Mouse (Mus musculus): ENCODE measurements at regions not wholly inside any gene's neighbourhood (a gene's known extent, or its start where the extent isn't known, plus 50 kb on each side); places are given as distances from the start of the nearest gene placed in this dataset.

DNA sequence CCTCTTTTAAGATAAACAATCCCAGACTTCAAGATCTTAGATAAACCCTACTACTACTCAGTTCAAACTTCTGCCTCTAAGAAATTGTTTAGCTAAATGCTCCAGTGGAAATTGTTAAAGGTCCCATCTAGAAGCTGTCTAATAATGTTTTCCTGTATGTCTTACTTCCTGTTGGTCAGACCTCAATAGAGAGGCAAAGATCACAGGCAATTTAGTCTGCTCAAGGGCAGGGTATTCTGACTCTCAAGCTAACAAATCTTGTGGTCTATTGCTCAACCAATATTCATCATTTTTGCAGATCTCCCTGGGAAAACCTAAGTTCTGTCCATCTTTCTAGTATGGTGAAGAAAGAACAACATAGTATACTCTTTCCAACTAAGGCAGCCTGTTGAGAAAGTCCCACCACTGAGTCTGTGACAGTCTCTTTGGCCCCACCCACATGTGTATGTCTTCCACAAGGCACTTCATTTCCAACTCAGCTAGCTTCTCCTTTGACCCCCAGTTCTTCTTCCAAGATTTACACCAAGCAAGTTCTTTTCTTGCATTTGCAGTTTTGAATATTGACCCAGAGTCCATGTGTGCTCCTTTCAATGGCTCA lies 126.2 kb upstream of the Klf6 start:
- no peak for ATAC-seq (ENCODE audit: insufficient number of reproducible peaks, insufficient read depth, low FRiP score, low TSS enrichment, low read depth)
- H3K4me1 ChIP-seq = no peaks in the 10 kb centered on the region
- H3K9me3 ChIP-seq = no peaks in the 10 kb centered on the region
- H3K27ac ChIP-seq = no peak overlapping the region
- H3K4me3 ChIP-seq = no peak overlapping the region
- H3K9ac ChIP-seq = no peak overlapping the region
- H3K4me2 ChIP-seq = no peak overlapping the region
- H3K27me3 ChIP-seq = no peaks in the 10 kb centered on the region
- no peaks in the 10 kb centered on the region for H3K36me3 ChIP-seq

DNA sequence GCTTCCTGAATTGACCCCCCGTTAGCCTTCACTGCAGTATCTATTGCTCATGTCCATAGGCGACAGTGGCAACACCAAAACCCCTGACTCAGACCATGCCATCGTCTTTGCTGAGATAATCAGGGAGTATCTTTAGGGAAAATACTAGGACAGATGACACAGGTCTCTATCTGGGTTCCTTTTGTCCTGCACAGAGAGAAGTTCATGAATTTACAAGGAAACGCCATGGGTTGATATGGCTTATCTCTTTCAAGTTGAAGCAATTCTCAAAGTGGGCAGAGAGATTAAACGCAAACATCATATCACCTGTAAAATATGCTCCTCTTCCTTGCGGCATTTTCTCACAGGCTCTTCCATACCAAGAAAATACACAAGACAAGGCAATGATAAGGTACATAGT lies 124.8 kb upstream of the Klf6 start:
- WGBS = 91% methylated on average over 6 of the region's 6 CpGs
- H3K9ac ChIP-seq = no peak overlapping the region

DNA sequence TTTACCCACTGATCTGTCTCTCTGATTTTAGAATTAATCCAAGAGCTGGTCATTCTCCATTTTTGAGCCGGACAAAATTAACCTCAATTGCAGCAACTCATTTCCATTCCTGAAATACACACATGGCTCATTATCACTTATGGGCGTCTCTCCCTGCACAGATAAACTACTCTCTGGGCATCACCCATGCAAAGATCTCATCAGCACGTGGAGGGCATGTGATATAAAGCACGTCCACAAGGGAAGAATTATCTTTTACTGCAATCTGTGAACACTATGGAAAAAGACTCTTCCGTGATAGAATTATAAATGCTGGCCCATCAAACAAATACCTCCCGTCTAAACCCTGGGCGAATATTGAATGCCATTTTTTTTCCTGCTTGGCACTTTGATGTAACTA lies 124.1 kb upstream of the Klf6 start:
- H3K9me3 ChIP-seq = no peaks in the 10 kb centered on the region
- H3K27ac ChIP-seq = no peak overlapping the region

More for the DNA sequence above, 124.8 kb upstream of the Klf6 start:
- Histone ChIP-seq H3K4me1 (no peaks in the 10 kb centered on the region), H3K4me3 (no peak overlapping the region), H3K27me3 (no peaks in the 10 kb centered on the region), H3K9me3 (no peaks in the 10 kb centered on the region), H3K36me3 (no peaks in the 10 kb centered on the region), H3K27ac (no peak overlapping the region), H3K4me2 (no peak overlapping the region)
- ATAC-seq (ENCODE audit: insufficient number of reproducible peaks, insufficient read depth, low FRiP score, low TSS enrichment, low read depth) = no peak

DNA sequence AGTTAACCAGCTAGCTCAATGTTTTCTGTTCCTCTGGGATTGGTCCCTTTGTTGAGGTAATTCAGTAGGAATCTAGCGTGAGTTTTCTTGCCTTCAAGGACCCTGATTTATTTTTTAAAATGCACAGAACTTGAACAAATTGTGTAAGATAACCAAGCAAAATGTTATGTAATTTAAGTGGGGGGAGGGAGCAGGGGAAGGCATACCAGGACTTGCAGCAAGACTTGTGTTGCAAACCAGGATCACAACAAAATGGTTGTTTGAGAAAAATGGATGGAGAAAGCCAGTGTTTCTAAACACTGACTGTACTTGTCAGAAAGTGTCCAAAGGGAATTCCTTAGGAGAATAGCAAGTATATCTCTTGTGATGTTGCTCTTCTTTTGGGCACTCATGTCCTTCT lies 120.5 kb upstream of the Klf6 start:
- Histone ChIP-seq H3K9ac (no peak overlapping the region), H3K4me1 (no peaks in the 10 kb centered on the region), H3K27me3 (no peaks in the 10 kb centered on the region), H3K4me3 (no peak overlapping the region), H3K4me2 (no peak overlapping the region), H3K27ac (no peak overlapping the region), H3K9me3 (no peaks in the 10 kb centered on the region), H3K36me3 (no peaks in the 10 kb centered on the region)
- ATAC-seq (ENCODE audit: insufficient number of reproducible peaks, insufficient read depth, low FRiP score, low TSS enrichment, low read depth) = no peak
- WGBS = 73% methylated on average over 1 of the region's 1 CpGs

More for the DNA sequence above, 124.1 kb upstream of the Klf6 start:
- H3K4me3 ChIP-seq = no peak overlapping the region
- H3K9ac ChIP-seq = no peak overlapping the region
- no peak for ATAC-seq (ENCODE audit: insufficient number of reproducible peaks, insufficient read depth, low FRiP score, low TSS enrichment, low read depth)
- H3K27me3 ChIP-seq = no peaks in the 10 kb centered on the region
- H3K4me2 ChIP-seq = no peak overlapping the region
- 84% methylated on average over 7 of the region's 7 CpGs for WGBS
- H3K4me1 ChIP-seq = no peaks in the 10 kb centered on the region
- no peaks in the 10 kb centered on the region for H3K36me3 ChIP-seq

GRCm38 (mm10) chr13:5744949-5745348 lies 116.3 kb upstream of the Klf6 start:
- H3K4me1 ChIP-seq = no peaks in the 10 kb centered on the region
- H3K36me3 ChIP-seq = no peaks in the 10 kb centered on the region
- H3K9ac ChIP-seq = no peak overlapping the region
- 83% methylated on average over 6 of the region's 6 CpGs for WGBS
- H3K27ac ChIP-seq = no peak overlapping the region
- H3K9me3 ChIP-seq = no peaks in the 10 kb centered on the region
- no peak overlapping the region for H3K4me3 ChIP-seq
- H3K4me2 ChIP-seq = no peak overlapping the region
- ATAC-seq (ENCODE audit: insufficient number of reproducible peaks, insufficient read depth, low FRiP score, low TSS enrichment, low read depth) = no peak
- H3K27me3 ChIP-seq = no peaks in the 10 kb centered on the region

DNA sequence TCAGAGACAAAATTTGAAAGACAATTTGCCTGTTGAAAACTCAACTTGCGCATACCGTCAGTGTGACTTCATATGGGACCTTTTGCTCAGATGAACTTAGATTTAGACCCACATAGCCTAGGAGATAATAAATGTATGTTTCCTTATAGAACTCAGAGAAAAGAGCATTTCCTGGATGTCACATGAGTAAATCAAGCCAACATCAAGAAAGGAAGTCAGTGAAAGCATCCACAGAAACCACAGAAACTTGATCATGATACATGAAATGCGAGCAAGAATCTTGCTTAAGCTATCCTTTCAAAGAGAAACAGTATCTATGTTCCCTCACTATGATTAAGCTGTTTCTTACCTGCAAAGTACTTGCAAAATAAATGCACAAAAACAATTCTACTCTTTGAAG lies 104.1 kb upstream of the Klf6 start:
- WGBS = 94% methylated on average over 3 of the region's 3 CpGs
- no peaks in the 10 kb centered on the region for H3K27me3 ChIP-seq

DNA sequence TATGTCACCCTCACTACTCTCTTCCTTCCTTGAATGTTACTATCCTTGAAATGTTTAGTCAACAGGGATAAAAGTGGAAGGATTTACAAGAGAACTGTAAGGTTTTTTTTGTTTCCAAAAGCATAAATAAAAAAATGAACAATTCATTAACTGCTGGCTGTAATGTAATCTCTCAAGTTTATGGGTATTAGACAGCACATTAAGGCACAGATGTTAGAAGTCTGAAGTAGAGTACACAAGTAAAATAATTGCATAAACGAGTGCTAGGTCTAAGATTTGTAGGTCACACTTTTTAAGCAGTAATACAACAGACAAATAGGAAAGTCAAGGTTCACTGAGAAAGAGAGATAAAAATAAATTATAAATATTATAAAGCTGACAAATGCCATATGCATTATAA lies 103.3 kb upstream of the Klf6 start:
- Histone ChIP-seq H3K36me3 (no peaks in the 10 kb centered on the region), H3K4me3 (no peak overlapping the region), H3K9me3 (no peaks in the 10 kb centered on the region), H3K4me1 (no peaks in the 10 kb centered on the region), H3K27ac (no peak overlapping the region), H3K9ac (no peak overlapping the region), H3K4me2 (no peak overlapping the region), H3K27me3 (no peaks in the 10 kb centered on the region)
- ATAC-seq (ENCODE audit: insufficient number of reproducible peaks, insufficient read depth, low FRiP score, low TSS enrichment, low read depth) = no peak
- 75% methylated on average over 1 of the region's 1 CpGs for WGBS

More for the DNA sequence above, 104.1 kb upstream of the Klf6 start:
- no peaks in the 10 kb centered on the region for H3K9me3 ChIP-seq
- no peak overlapping the region for H3K9ac ChIP-seq
- no peaks in the 10 kb centered on the region for H3K36me3 ChIP-seq
- H3K4me1 ChIP-seq = no peaks in the 10 kb centered on the region
- H3K27ac ChIP-seq = no peak overlapping the region
- no peak overlapping the region for H3K4me3 ChIP-seq
- H3K4me2 ChIP-seq = no peak overlapping the region
- ATAC-seq (ENCODE audit: insufficient number of reproducible peaks, insufficient read depth, low FRiP score, low TSS enrichment, low read depth) = no peak

DNA sequence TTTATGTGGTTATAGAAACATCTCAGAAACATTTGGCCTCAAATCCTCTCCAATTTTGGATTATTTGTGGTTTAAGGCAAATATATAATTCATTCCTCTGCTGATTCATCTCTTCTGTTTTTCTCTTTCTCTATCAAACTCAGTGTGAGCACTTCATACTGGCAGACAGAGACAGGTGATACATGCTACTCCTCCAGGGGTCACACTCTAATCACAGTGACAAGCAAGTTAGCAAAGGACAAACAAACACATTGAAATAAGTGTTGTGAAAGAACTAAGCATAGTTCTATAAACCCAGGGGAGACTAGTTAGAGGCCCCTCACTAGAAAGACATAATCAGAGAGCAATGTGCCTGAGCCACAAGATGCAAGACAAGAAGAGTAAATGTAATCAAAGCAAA lies 101.3 kb upstream of the Klf6 start:
- H3K9me3 ChIP-seq = no peaks in the 10 kb centered on the region
- no peaks in the 10 kb centered on the region for H3K27me3 ChIP-seq
- ATAC-seq (ENCODE audit: insufficient number of reproducible peaks, insufficient read depth, low FRiP score, low TSS enrichment, low read depth) = no peak

GRCm38 (mm10) chr13:5766394-5766793 lies 94.9 kb upstream of the Klf6 start:
- H3K27ac ChIP-seq = no peak overlapping the region

More for the DNA sequence above, 101.3 kb upstream of the Klf6 start:
- Histone ChIP-seq H3K4me3 (no peak overlapping the region), H3K4me2 (no peak overlapping the region), H3K27ac (no peak overlapping the region), H3K4me1 (no peaks in the 10 kb centered on the region), H3K9ac (no peak overlapping the region), H3K36me3 (no peaks in the 10 kb centered on the region)

DNA sequence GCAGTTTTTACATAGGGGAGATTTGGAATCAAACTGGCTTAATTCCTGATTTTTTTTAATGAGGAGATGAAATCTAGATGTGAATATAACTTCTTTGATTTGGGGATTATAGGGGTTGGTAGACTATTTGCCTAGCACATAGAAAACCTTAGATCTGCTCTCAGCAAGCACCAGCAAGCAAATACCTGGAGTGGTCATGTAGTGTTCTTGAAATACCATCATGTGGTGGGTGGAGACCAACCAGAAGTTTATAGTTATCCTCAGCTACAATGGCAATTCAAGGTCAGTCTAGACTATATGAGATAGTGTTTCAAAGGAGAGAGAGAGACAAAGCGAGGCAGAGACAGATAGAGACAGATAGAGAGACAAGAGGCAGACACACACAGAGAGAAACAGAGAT lies 94.1 kb upstream of the Klf6 start:
- Histone ChIP-seq H3K4me3 (no peak overlapping the region), H3K27me3 (no peaks in the 10 kb centered on the region), H3K36me3 (no peaks in the 10 kb centered on the region), H3K4me2 (no peak overlapping the region), H3K27ac (no peak overlapping the region), H3K9me3 (no peaks in the 10 kb centered on the region), H3K9ac (no peak overlapping the region), H3K4me1 (no peaks in the 10 kb centered on the region)
- no peak for ATAC-seq (ENCODE audit: insufficient number of reproducible peaks, insufficient read depth, low FRiP score, low TSS enrichment, low read depth)
- 84% methylated on average over 1 of the region's 1 CpGs for WGBS

More at GRCm38 (mm10) chr13:5766394-5766793, 94.9 kb upstream of the Klf6 start:
- H3K4me1 ChIP-seq = no peaks in the 10 kb centered on the region
- ATAC-seq (ENCODE audit: insufficient number of reproducible peaks, insufficient read depth, low FRiP score, low TSS enrichment, low read depth) = no peak
- no peak overlapping the region for H3K4me3 ChIP-seq
- H3K9ac ChIP-seq = no peak overlapping the region
- no peaks in the 10 kb centered on the region for H3K27me3 ChIP-seq
- no peaks in the 10 kb centered on the region for H3K36me3 ChIP-seq
- 74% methylated on average over 6 of the region's 6 CpGs for WGBS
- H3K9me3 ChIP-seq = no peaks in the 10 kb centered on the region
- no peak overlapping the region for H3K4me2 ChIP-seq

GRCm38 (mm10) chr13:5768699-5769098 lies 92.6 kb upstream of the Klf6 start:
- WGBS = 90% methylated on average over 2 of the region's 2 CpGs
- Histone ChIP-seq H3K27ac (no peak overlapping the region), H3K4me2 (no peak overlapping the region), H3K9me3 (no peaks in the 10 kb centered on the region), H3K27me3 (no peaks in the 10 kb centered on the region), H3K36me3 (no peaks in the 10 kb centered on the region), H3K4me3 (no peak overlapping the region), H3K4me1 (no peaks in the 10 kb centered on the region), H3K9ac (no peak overlapping the region)
- ATAC-seq (ENCODE audit: insufficient number of reproducible peaks, insufficient read depth, low FRiP score, low TSS enrichment, low read depth) = no peak

DNA sequence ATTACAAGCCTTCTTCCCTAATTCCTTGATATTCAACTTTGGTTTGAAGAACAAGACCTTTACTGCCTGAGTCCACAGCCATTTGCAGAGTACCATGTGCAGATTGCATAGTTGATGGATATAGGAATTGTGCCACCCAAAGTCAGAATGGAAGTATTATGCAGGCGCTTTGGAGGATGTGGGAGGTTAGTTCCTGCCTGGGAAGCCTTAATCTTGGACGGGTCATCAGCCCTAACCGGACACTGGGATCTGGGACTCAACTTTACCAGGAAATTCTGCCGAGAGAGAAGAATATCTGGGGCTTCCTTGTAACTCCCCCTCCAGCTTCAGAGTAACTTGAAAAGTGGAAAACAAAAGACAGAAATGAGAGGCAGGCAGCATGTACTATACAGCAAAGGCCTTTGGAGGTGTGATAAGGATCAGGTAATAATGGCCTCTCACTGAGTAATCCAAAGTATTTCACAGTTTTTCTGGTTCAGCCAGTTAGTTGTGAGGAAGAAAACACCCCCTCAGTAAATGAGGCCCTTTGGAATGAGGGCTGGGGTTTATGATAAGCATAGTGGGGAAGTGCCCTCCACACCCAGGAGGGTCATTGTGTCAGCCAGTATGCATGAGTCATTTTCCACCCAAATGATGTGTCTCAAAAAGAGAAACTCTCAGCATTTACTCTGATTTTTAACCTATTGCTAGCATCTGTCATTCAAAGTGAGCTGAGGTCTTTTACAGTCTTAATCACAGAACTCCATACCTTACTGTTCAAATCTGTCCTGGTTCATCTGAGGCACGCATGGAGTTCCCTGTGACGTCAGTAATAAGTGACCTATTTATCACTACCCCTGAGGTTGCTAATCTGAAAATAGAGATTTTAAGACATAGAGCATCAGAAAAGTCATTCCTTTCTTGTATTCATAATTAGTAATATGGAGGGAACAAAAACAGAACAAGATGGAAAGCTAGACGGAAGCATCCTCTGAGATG lies 91.7 kb upstream of the Klf6 start:
- WGBS = 73% methylated on average over 7 of the region's 7 CpGs
- no peaks in the 10 kb centered on the region for H3K36me3 ChIP-seq
- H3K27me3 ChIP-seq = no peaks in the 10 kb centered on the region
- H3K9me3 ChIP-seq = no peaks in the 10 kb centered on the region
- H3K4me3 ChIP-seq = no peak overlapping the region
- H3K9ac ChIP-seq = no peak overlapping the region
- H3K4me2 ChIP-seq = no peak overlapping the region
- ATAC-seq (ENCODE audit: insufficient number of reproducible peaks, insufficient read depth, low FRiP score, low TSS enrichment, low read depth) = no peak
- no peak overlapping the region for H3K27ac ChIP-seq
- H3K4me1 ChIP-seq = no peaks in the 10 kb centered on the region

All from embryonic facial prominence, embryonic 13.5 days (tissue).